ENCODE assay signal across 14 mouse cellular contexts in genomic region chr10:89746581-89746980, GRCm38 (mm10). TPM values are rescaled to one million over a fixed set of nuclear protein-coding genes. Genes with fewer than 3 reads are reported as not detected.
DNase-seq lines count a peak whose midpoint lies in the region; ATAC-seq and TF ChIP-seq lines count a peak whose summit lies in the region.
"Had no signal": no experiment of that assay in that cellular context is flagged by ENCODE, and none has a peak within 500 bp of the region (broad histone marks: within the 10 kb centered on the region; RNA-seq: fewer than 3 reads in every experiment).

No protein-coding gene starts in this region.

- H3K27ac ChIP-seq in kidney, embryonic 14.5 days (ENCODE audit: low read depth, low read length): no peak overlapping the region
- H3K27ac ChIP-seq: left cerebral cortex, adult 2 months had no signal

- DNase-seq in cerebellum, adult 9-10 months: peak; percentile 19
- no peak for DNase-seq in cerebellum, adult 8-10 months
- no peak for DNase-seq in kidney, postnatal 10 days
- no peak for DNase-seq in cerebellum, adult 9-11 months
- DNase-seq: heart, adult 2 months; kidney, postnatal 14 days; liver; right cerebral cortex, postnatal 25 days; thymus, postnatal 14 days had no signal

- no peak overlapping the region for H3ac ChIP-seq in myocyte (ENCODE audit: control insufficient read depth, insufficient read length)

- H3K4me1 ChIP-seq in kidney, embryonic 14.5 days (ENCODE audit: control insufficient read depth, insufficient read depth, low read length): peaks cover 11% of the 10 kb centered on the region; the same call in 1 of the 2 replicates
- peaks cover 71% of the 10 kb centered on the region for H3K4me1 ChIP-seq in megakaryocyte, embryonic 14.5 days

- no peaks in the 10 kb centered on the region for H3K27me3 ChIP-seq in kidney, embryonic 14.5 days (ENCODE audit: control insufficient read depth, insufficient read depth, low read length)
- H3K27me3 ChIP-seq in megakaryocyte, embryonic 14.5 days (replicated peaks): no peaks in the 10 kb centered on the region
- H3K27me3 ChIP-seq in myocyte (ENCODE audit: control insufficient read depth, insufficient read depth, insufficient read length): no peaks in the 10 kb centered on the region

- no peak overlapping the region for H3K4me3 ChIP-seq in kidney, embryonic 14.5 days (ENCODE audit: low read length)
- peak overlapping the region; percentile 97 for H3K4me3 ChIP-seq in megakaryocyte, embryonic 14.5 days (replicated peaks)
- H3K4me3 ChIP-seq in myocyte: peak overlapping the region; percentile 85

- H3K79me2 ChIP-seq in myocyte (ENCODE audit: control insufficient read depth, insufficient read depth): peaks cover 64% of the 10 kb centered on the region

- peak overlapping the region; percentile 31; the same call in 1 of the 2 replicates for H3K4me2 ChIP-seq in kidney, embryonic 14.5 days (replicated peaks; ENCODE audit: low read depth, low read length)
- peak overlapping the region; percentile 78 for H3K4me2 ChIP-seq in myocyte (ENCODE audit: low read depth)

- H3K9ac ChIP-seq in kidney, embryonic 14.5 days (ENCODE audit: low read depth, low read length): no peak overlapping the region

- TF ChIP-seq POLR2A in myocyte (IDR thresholded peaks at IDR 0.05; ENCODE audit: insufficient read length, low read depth): no peak

- no peak for ATAC-seq in kidney, embryonic 14.5 days (ENCODE audit: low FRiP score, low TSS enrichment)
- ATAC-seq in megakaryocyte, adult 5-6 weeks (ENCODE audit: poor library complexity, severe bottlenecking): no peak

- H3K9me3 ChIP-seq in kidney, embryonic 14.5 days (ENCODE audit: control insufficient read depth, low read length): no peaks in the 10 kb centered on the region
- no peaks in the 10 kb centered on the region for H3K9me3 ChIP-seq in megakaryocyte, embryonic 14.5 days

- no peaks in the 10 kb centered on the region for H3K36me3 ChIP-seq in kidney, embryonic 14.5 days (ENCODE audit: control insufficient read depth, insufficient read depth, low read length)
- H3K36me3 ChIP-seq in megakaryocyte, embryonic 14.5 days (replicated peaks; ENCODE audit: low read length): peaks cover 39% of the 10 kb centered on the region
- H3K36me3 ChIP-seq in myocyte (ENCODE audit: control insufficient read depth, insufficient read depth): no peaks in the 10 kb centered on the region

- WGBS in kidney, embryonic 14.5 days: 79% methylated on average over 3 of the region's 3 CpGs

TF ChIP-seq in myocyte, 11 proteins besides CTCF, POLR2A, EP300 and RAD21:
- TF ChIP-seq MAX (IDR thresholded peaks at IDR 0.05; ENCODE audit: low read depth) (no peak), POLR2AphosphoS2 (IDR thresholded peaks at IDR 0.05; ENCODE audit: insufficient read length, low read depth) (no peak), USF1 (IDR thresholded peaks at IDR 0.05; ENCODE audit: low read depth) (no peak), TCF12 (IDR thresholded peaks at IDR 0.05; ENCODE audit: insufficient read depth, poor library complexity, severe bottlenecking) (no peak), SRF (IDR thresholded peaks at IDR 0.05; ENCODE audit: control insufficient read depth, insufficient read length, low read depth) (no peak), E2F4 (IDR thresholded peaks at IDR 0.05; ENCODE audit: insufficient read depth) (no peak), MYOG (IDR thresholded peaks at IDR 0.05; ENCODE audit: control insufficient read depth in 1 of 3, insufficient read depth in 1 of 3, insufficient read length in 2 of 3, low read depth in 2 of 3) (no peak), MYOD1 (IDR thresholded peaks at IDR 0.05; ENCODE audit: control insufficient read depth in 1 of 3, insufficient read length in 2 of 3, low read depth in 2 of 3) (no peak), REST (IDR thresholded peaks at IDR 0.05; ENCODE audit: insufficient read depth, insufficient read length) (no peak), CEBPB (IDR thresholded peaks at IDR 0.05; ENCODE audit: insufficient read depth, poor library complexity, severe bottlenecking) (no peak), TCF3 (IDR thresholded peaks at IDR 0.05; ENCODE audit: insufficient read length, low read depth) (no peak)

RNA-seq across cellular contexts. Expression of gene Uhrf1bp1l, which starts 1.8 kb away (rescaled TPM):
- polyA plus RNA-seq in kidney, embryonic 14.5 days (2014; fragmentation: Nextera tagmentation; extraction: Ambion mirVana): 22.9 and 38.0 TPM in 2 replicates
- 4.0 and 12.3 TPM in 2 replicates for polyA plus RNA-seq in megakaryocyte, embryonic 14.5 days (2012; ENCODE audit: insufficient read depth, low replicate concordance)
- total RNA-seq in megakaryocyte, adult 5-6 weeks (2015): 65.2 and 73.3 TPM in 2 replicates
- total RNA-seq in megakaryocyte, adult 5-6 weeks (2017): 38.4 and 46.1 TPM in 2 replicates
- 16.0 TPM for polyA plus RNA-seq in myocyte (2012; fragmentation: generic; extraction: Trizol)

RNA-seq across cellular contexts. Expression of gene Actr6, which starts 14.5 kb away (rescaled TPM):
- polyA plus RNA-seq in kidney, embryonic 14.5 days (2014; fragmentation: Nextera tagmentation; extraction: Ambion mirVana): 36.3 and 48.7 TPM in 2 replicates
- 1.5 TPM in 1 of 2 replicates, not detected in the other for polyA plus RNA-seq in megakaryocyte, embryonic 14.5 days (2012; ENCODE audit: insufficient read depth, low replicate concordance)
- 20.1 and 27.0 TPM in 2 replicates for total RNA-seq in megakaryocyte, adult 5-6 weeks (2015)
- total RNA-seq in megakaryocyte, adult 5-6 weeks (2017): 12.1 and 14.8 TPM in 2 replicates
- polyA plus RNA-seq in myocyte (2012; fragmentation: generic; extraction: Trizol): 4.5 TPM
